Mouse (Mus musculus) heart, postnatal 36 days (tissue): Measurements from ENCODE around the gene Cfap97d2. TPM values are rescaled to one million over a fixed set of nuclear protein-coding genes. Genes with fewer than 3 reads are reported as not detected.

Experiments used
- DNase-seq, 2 experiments: peaks; one replicate each; pipeline ENCODE4 v3.0.0; 2021 to 2022
- intact Hi-C: fragments of 180-260 bp; cut with DNase I; formaldehyde crosslinking; loops from one replicate; pipeline ENCODE4 v1.15.1; 2025
- total RNA-seq, 2 experiments: library from RNA; stranded (reverse); gene quantifications; 2 replicates each; pipeline ENCODE4 v1.2.3; 2021

Gene Cfap97d2
- total RNA-seq, result not detected

DNA sequence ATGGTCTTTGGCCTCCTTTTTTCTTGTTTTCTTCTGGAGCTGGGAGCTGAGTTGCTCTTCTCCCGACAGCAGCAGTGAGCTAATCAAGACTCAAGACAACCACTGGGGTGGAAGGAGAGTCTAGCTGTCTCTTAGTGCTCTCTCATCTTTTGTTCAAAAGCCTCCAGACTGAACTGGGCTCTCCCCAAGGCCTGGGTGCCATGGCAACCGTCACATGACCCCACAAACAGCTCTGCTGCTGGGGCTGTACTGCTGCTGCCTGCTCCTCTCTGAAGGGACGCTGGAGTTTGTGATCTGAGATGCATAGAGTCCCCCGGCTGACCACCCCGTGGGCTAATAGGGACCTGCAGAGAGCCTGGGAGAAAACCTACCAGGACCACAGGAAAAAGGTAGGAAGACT is at the start of gene Cfap97d2:
TSS of gene Cfap97d2 (plus strand) at position 222 of the 400 bp plus-strand sequence.
- DNase-seq, result peak; percentile 27 to 32
- intact Hi-C loops, result no loop called here

DNA sequence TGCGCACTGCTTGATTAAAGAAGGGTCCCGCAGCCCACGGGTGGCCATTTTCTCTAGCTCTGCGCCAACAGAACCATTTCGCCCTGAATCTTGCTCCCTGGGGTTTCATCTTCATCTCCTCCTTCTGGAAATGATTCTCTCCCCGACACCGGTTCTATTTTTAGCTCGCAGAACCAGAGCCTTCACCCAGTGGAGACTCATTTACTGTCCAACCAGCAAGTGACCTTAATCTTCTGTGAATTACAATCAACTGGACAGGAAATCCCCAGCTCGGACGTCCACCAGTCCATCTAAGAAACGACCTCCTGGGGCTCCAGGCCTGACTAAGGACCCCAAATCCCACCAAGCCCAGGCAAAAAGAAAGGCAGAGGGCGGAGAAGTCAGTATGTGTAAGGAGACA is 48.2 kb upstream of the Cfap97d2 start:
- intact Hi-C loops, result no loop called here
- DNase-seq, result no peak

DNA sequence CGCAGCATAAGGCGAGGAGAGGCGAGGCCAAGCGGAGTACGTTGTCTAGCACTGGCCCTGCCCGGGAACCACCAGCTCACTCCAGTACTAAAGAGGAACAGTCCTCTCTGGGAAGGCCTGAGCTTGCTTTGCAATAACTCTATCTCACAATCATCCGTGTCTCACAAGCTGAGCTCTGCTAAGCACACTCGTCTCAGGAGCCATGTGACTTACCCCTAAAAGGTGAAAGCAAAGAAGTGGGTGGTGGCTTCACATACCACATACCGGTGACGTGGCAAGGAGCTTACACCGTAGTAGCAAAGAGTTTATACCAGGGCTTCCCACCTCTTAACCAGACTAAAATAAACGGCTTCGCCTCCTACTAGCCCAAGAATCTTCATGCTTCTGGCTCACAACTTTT is 45.4 kb upstream of the Cfap97d2 start:
- intact Hi-C loops, result no loop called here

DNA sequence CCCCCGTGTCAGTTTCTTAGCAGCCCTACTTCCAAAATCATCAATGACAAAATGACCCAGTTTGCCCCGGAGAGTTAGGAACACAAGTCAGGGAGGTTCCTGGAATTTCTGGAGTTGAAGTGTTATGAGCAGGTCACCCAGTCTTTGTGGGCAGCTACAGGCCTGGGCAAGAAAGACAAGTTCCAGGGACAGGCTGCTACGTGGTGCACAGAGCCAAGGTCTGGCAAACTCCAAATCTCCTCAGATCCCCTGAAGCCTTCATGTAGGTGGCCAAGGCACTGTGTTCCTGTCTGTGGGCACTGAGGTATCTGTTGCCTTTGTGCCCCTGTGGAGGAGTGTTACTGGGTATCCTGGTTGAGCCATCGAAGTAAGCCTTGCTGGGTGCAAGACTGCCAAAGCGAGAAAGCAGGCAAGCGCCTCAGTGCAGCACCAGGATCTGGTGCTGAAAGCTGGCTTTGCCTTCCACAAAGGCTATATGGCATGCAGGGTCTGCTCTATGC is 40.9 kb upstream of the Cfap97d2 start:
- intact Hi-C loops, result no loop called here

More for the DNA sequence above, 45.4 kb upstream of the Cfap97d2 start:
- no peak for DNase-seq

DNA sequence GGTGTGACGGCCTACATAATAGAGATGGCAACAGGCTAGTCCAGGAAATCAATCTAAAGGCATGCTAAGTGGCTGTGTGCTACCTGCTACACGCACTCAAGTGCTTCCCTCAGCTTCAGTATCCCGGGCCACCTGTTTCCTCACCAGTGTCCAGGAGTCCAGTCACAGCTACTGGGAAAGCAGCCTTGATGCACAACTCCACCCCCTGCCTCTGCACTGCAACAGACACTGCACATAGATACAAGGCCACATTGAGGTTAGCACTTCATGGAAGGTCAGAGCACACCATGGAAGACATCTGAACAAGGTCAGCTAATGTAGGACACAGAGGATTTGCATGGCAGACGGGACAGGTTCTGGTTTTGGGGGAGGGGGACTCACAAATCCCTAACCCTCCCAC is 40.2 kb upstream of the Cfap97d2 start:
- no peak for DNase-seq
- intact Hi-C loops, result no loop called here

More for the DNA sequence above, 40.9 kb upstream of the Cfap97d2 start:
- DNase-seq, result no peak

DNA sequence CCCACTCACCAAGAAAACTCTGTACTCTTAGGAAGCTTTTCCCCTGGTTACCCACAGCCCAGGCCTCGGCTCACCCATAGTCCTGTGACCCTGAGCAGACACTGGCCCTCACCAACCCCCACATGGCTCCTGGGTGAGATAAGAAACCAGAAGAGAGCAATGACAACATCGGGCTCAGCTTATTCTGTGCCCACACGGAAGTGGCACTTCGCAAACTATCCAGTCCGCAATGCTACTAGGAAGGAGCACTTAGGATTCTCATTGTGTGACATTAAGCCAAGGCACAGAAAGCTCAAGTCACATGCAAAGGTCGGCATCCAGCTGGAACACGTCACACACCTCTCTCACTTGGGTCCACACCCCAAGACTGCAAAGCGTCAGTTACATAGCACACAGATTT is 39.7 kb upstream of the Cfap97d2 start:
- intact Hi-C loops, result no loop called here
- DNase-seq, result no peak

DNA sequence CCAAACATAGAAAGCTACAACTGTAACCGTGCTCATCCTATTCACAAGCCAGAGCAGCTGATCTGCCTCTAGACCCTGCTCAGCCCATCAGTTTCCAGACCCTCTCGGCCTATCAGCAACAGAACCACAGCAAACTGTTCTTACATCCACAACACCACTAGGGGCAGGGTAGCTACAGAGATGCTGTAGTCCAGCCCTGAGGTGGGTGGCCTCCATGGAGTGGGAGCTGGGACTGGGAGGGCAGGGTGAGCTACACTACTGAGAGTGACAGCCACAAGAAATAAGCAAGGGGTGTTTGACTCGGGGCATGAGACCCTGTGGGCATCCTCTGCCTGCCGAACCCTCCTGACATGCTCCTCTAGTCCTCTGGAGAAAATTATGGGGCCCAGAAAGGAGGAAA is 37.8 kb upstream of the Cfap97d2 start:
- DNase-seq, result no peak
- intact Hi-C loops, result no loop called here

DNA sequence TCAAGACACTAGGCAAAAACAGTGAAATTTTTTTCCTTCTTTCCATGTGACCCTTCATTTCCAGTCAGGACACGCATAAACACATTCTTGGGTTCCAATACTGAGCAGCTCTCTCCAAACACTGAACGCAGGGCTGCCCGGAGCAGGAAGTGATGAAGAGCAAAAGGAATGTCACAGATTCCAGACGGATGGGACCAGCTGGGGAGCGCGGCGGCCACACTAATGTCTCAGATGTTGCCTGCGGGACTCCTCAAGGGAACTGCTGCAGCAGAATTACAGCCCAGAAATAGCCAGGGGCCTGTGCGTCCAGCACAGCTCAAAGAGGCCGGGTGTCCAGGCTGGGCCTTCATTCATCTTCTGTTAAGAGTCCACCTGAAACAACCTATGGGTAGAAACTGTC is 37.3 kb upstream of the Cfap97d2 start:
- intact Hi-C loops, result no loop called here
- peak; percentile 65 to 69 for DNase-seq

DNA sequence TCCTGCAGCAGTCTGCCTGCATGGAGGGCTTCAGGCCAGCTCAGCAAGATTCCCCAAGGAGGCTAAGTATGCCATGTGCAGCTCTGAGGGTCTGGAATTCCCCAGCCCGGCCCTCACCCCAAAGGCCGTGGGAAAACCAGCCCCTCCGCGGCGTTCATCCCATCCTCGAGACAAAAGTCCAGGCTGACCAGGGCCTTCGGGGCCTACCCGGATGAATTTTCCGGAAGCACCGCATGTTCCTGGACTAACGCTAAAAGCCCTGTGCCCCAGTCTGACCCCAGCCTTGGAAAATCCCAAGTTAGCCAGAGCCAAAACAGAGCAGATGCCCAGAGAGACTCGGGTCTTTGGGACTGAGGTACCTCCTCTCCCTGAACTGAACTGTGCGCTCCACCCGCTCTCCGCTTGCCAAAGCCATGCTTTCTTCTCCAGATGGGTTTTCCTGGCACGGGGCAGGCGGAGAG is 35.6 kb upstream of the Cfap97d2 start:
- intact Hi-C loops, result no loop called here
- peak; percentile 51 to 53 for DNase-seq

DNA sequence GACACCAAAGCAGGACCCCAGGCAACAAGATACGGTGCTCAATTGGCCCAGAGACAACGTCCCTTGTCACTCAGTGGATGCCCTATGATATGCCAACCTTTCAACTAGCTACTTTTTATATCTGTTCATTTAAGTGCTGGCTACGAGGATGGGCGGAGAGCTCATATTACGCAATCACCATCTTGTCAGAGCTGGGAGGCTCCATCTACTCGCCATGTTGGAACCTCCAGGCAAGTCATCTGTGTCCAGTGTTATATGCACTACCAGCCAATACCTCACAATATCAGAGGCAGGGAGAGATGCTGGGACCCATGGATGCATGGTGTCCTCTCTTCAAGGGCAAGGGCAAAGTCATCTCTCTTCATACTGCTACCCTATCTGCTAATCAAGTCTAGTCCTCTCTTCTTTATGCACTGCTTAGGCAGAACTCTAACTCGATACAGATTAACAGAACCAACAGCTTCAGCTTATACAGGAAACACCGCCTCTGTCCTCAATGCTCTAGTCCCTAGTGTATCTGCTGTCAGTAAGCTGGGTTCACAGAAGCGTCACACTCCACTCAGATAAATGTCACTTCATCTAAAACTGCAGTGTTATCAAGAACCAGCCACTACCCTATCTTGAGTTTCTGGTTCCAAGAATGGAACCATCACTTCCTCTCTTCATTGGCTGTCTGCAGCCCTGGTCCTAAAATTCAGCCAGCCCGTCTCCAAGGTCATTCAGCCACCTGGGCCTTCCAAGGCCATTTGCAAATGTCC is 34.3 kb upstream of the Cfap97d2 start:
- intact Hi-C loops, result no loop called here
- DNase-seq, result no peak

DNA sequence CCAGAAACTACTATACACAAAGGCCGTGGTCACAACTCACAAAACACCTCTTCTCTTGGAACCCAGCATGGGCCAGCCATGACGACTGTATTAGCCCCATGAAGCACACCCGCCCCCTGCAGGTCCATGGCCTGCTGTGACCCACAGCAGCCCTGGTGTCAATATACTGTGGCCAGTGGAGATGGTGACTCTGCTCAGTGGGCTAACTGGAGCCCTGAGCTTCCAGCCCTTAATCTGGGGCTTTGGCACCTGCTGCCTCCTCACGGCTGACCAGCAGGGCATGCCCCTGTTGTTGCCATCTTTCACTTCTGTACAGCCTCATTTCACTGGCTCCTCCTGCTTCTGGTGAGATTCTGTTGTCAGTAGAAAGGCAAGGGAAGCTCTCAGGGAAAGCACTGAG is 32.5 kb upstream of the Cfap97d2 start:
- peak in 1 of 2 experiments; percentile 55 for DNase-seq
- intact Hi-C loops, result no loop called here

DNA sequence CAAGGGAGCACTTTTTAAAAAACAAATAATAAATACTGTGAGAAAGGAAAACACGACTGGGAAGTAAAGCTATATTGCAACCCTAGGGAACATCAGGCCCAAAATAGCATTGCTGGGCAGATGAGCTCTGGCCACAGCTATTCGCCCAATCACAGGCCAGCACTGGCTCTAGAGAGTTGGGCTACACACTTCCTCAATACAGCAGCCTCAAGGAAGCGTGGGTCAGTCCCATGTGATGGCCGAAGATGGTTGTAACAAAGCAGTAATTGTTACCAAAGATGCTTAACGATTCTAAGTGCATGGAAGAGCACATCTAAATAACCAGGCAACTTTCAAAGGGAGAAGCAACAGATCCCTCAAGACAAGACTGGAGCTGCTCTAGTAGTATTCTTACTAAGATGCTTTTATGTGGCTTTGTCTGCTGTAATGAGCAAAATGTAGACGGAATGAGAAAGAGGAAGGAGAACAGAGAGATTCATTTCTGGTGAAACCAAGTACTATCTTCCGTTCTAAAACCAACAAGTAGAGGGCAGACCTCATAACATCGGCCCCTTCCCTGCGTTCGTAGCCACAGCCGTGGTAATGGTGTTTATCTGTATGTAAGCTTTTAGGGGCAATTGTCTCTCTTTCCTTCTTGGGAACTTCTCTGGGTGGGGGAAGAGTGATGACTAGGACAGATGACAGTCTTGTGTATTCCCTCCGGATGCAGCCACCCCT is 31.2 kb upstream of the Cfap97d2 start:
- DNase-seq, result peak; percentile 50 to 57
- intact Hi-C loops, result loop anchor here (2.0 kb wide), 2 partner anchors 24 to 72 kb away; no protein-coding TSS in a partner anchor

DNA sequence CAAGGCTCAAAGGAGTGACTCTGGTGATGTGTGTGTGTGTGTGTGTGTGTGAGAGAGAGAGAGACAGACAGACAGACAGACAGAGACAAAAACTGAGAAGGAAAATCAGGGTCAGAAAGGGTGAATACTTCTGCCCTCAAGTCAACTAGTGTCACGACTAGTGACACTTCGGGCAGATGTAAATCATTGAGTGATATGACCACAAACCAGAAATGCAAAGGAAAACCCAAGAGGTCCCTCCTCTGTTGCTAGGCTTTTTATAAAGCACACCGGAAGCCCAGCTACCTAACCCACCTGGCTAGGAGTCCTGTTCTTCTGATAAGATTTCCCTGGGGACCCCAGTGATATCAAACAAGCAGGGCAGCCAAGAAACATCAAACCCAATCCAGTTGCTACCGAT is 30.6 kb upstream of the Cfap97d2 start:
- intact Hi-C loops, result loop anchor here (2.0 kb wide), 2 partner anchors 24 to 72 kb away; no protein-coding TSS in a partner anchor
- DNase-seq, result no peak

DNA sequence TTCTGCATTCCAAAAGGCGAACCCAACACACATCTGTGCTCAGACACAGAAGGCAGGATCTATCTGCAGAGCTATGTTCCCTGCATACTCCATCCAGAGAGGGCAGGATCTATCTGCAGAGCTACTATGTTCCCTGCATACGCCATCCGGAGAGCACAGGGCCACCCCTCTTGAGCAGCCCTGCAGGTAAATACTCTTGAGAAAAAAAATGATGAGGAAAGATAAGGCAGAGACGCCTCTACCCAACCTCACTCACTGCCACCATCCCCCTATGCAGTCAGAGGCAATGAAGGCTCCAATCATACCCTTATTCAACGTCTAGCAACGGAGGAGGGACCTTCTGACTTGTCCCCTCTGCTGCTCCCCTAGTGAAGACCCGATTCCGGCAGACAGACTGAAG is 30.2 kb upstream of the Cfap97d2 start:
- DNase-seq, result no peak
- intact Hi-C loops, result loop anchor here (2.0 kb wide), 2 partner anchors 25 to 73 kb away; no protein-coding TSS in a partner anchor

DNA sequence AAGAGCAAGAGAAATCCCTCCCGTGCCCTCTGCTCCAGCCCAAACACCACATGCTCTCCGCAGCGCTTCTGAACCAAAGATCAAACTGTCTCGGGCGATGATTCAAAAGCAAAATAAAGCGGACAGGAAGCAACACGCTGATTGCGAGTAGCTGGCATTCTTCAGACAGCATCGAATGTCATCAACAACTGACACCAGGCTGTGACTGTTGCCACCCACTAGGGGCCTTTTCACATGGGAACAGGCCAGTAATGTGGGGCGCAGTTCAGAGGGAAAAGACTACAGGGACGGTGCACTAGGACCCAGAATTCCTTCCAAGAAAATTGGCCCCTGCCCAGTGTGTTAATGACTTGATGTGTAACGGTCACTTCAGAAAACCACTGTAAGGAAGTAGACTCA is 29.4 kb upstream of the Cfap97d2 start:
- intact Hi-C loops, result loop anchor here (2.0 kb wide), 2 partner anchors 52 to 126 kb away; no protein-coding TSS in a partner anchor
- peak; percentile 64 to 74 for DNase-seq

DNA sequence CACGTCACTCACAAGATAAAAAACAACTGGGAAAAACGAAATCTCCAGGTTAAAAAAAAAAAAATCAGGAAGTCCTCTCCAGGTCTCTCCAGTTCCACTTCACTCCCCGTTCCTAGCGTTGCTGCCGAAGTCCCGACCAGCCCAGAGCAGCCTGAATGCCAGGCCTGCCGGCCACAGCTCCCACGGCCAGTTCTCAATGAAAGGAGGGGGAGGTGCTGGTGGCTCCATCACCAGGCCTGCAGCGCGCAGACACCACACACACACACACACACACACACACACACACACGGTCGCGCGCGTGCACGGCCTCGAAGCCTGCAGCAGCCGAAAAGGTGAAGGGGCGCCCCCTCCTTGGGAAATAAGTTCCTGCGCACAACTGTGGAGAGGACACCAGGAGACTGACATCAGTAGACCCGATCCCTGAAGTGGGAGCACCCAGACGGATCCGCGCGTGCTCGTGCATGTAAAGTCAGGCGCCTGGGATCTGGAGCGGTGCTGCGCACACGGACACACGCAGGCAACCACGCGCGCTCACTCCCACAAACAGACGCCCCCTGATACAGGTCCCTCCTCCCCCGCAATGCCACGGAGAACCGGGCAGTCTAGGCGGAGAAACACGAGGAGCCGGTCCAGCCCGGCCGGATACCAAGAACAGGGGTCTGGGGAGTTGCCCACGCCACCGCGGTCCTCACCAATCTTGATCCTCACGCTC is 28.8 kb upstream of the Cfap97d2 start:
- peak; percentile 67 to 70 for DNase-seq
- intact Hi-C loops, result loop anchor here (2.0 kb wide), 2 partner anchors 52 to 126 kb away; no protein-coding TSS in a partner anchor

DNA sequence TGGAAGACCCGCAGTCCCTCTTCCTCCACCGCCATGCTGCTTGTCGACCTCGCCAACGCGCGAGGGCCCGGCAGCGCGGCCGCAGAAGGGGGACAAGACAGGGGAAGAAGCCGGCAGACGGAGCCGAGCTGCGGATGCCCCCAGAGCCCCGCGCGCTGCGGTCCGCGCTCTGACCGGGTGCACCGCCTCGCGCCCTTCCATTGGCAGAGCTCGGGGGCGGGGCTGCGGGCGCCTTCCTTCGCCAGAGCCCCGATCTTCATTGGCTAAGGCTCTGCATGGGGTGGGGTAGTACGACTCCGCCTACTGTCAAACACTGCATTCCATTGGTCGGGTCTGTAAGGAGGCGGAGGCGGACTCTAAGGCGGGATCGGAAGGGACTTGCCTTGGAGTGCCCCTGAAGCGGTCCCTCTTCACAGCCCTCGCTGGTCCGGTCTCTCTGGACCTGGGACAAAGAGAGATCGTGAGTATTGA is 28.2 kb upstream of the Cfap97d2 start, which contains the start of gene Rasa3:
TSS of gene Rasa3 (minus strand) at position 191 of the 471 bp plus-strand sequence.
- DNase-seq, result peak; percentile 93 to 95
- intact Hi-C loops, result loop anchor here (2.0 kb wide), 2 partner anchors 53 to 127 kb away; no protein-coding TSS in a partner anchor

DNA sequence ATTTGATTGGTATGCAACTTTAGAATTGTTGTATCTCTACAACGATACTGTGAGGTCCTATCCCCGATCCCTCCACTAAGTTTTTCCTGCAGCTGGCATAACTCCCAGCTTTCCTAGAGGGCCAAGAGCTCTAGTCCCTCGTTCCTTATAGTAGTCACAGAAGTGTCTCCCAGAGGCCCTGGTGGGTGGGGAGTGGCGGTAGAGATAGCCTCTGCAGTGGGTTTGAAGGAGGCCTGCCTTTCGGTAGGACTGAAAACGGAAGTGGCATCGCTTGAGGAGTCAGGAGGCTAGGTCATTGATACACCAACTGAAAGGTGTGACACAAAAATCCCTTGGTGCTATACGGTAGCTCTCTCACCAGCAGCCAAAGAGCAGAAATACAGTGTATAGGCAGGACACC is 27.5 kb upstream of the Cfap97d2 start:
- intact Hi-C loops, result no loop called here
- DNase-seq, result no peak

DNA sequence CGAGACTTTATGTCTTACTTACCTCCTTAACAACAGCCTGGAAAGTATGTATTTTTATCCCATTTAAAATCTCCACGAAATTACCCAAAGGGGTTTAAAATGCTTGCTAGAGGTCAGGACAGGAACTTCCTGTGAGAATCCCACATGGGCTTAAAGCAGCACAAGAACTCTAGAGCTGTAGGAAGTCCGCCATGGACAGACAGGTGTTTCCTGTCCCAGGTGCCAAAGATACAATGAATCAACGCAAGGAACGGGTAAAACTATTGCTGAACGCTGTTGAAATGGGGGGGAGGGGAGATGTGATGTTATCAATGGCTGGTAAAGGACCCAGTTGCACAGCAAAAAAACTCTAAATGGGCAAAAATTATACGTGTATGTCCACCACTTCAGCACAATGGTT is 21.6 kb upstream of the Cfap97d2 start:
- no peak for DNase-seq
- intact Hi-C loops, result loop anchor here (5.0 kb wide), 1 partner anchor 192 kb away; the partner anchor contains the start of gene Gas6

DNA sequence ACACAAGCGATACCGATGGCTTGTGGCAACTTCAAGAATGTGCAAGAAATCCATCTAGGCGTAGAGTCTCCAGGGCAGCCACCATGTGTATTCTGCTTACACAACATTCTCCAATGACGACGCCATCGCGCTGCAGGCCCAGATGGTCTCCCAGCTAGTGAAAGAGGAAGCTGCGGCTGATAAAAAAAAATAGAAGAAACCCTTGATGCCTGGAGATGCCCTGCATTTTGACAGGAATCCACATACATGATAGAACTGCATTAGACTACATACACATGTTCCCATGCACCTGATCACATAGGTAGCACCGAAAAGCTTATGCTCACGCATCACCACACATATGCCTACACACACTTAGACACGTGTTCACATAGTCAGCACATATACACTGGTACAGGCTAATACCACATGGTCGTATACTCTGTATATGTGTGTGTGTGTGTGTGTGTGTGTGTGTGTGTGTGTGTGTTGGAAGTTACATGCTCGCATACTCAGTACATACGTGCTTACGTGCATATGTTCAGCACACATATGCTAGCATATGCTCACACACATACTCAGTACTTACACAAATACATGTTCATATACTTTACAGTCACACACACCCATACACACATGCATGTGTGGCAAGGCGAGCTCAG is 19.9 kb upstream of the Cfap97d2 start:
- no peak for DNase-seq

More for the DNA sequence above, 19.9 kb upstream of the Cfap97d2 start:
- intact Hi-C loops, result no loop called here
